Mouse (Mus musculus): Measurements from ENCODE around the gene Gm17545. TPM values are rescaled to one million over a fixed set of nuclear protein-coding genes. Genes with fewer than 3 reads are reported as not detected.

Gm17545 gene
- total and polyA plus RNA-seq, 3 experiments: not detected

GRCm38 (mm10) chr9:22494203-22494807 is 40.2 kb downstream of the Gm17545 start:
- no peaks in the 10 kb centered on the region for H3K27me3 ChIP-seq (ENCODE audit: insufficient read depth, low read length)
- DNase-seq (ENCODE audit: low spot score) (no peak), ATAC-seq (ENCODE audit: extremely low read depth, insufficient number of reproducible peaks, low FRiP score, poor library complexity, severe bottlenecking) (no peak)
- H3K36me3 ChIP-seq (replicated peaks): peaks cover 15% of the 10 kb centered on the region
- TF ChIP-seq CTCF (IDR thresholded peaks at IDR 0.05; ENCODE audit: low read depth, low read length) (no peak), GATA1 (IDR thresholded peaks at IDR 0.05; ENCODE audit: borderline replicate concordance, low read length) (no peak), POLR2AphosphoS5 (IDR thresholded peaks at IDR 0.05; ENCODE audit: insufficient replicate concordance, low read depth, low read length) (no peak), TAL1 (conservative IDR thresholded peaks at IDR 0.05; ENCODE audit: low read depth, low read length) (no peak), GATA2 (IDR thresholded peaks at IDR 0.05; ENCODE audit: borderline replicate concordance, low read depth, low read length) (no peak)
- no peaks in the 10 kb centered on the region; the same call in 1 of the 2 replicates for H3K9me3 ChIP-seq (replicated peaks)
- peaks cover 14% of the 10 kb centered on the region for H3K4me1 ChIP-seq (ENCODE audit: insufficient read depth, low read depth, low read length)
- H3K4me3 ChIP-seq (ENCODE audit: low read depth, low read length): no peak overlapping the region

- ATAC-seq (ENCODE audit: extremely low read depth, insufficient number of reproducible peaks, low FRiP score, poor library complexity, severe bottlenecking) (no peak), DNase-seq (ENCODE audit: low spot score) (no peak)
- H3K4me3 ChIP-seq (ENCODE audit: low read depth, low read length): no peak overlapping the region
- H3K9me3 ChIP-seq (replicated peaks): no peaks in the 10 kb centered on the region; the same call in 1 of the 2 replicates
- peaks cover 19% of the 10 kb centered on the region for H3K36me3 ChIP-seq (replicated peaks)
- no peaks in the 10 kb centered on the region for H3K27me3 ChIP-seq (ENCODE audit: insufficient read depth, low read length)
- no peak for TF ChIP-seq TAL1 (conservative IDR thresholded peaks at IDR 0.05; ENCODE audit: low read depth, low read length)
- TF ChIP-seq GATA1 (IDR thresholded peaks at IDR 0.05; ENCODE audit: borderline replicate concordance, low read length): no peak
- no peak for TF ChIP-seq CTCF (IDR thresholded peaks at IDR 0.05; ENCODE audit: low read depth, low read length)
- TF ChIP-seq GATA2 (IDR thresholded peaks at IDR 0.05; ENCODE audit: borderline replicate concordance, low read depth, low read length): no peak
- TF ChIP-seq POLR2AphosphoS5 (IDR thresholded peaks at IDR 0.05; ENCODE audit: insufficient replicate concordance, low read depth, low read length): no peak
- H3K4me1 ChIP-seq (ENCODE audit: insufficient read depth, low read depth, low read length): peaks cover 14% of the 10 kb centered on the region
Observed at GRCm38 (mm10) chr9:22495133-22495532, 41.0 kb downstream of the Gm17545 start.

GRCm38 (mm10) chr9:22497021-22497767 is 43.1 kb downstream of the Gm17545 start:
- H3K4me1 ChIP-seq (ENCODE audit: insufficient read depth, low read depth, low read length): peaks cover 14% of the 10 kb centered on the region
- H3K4me3 ChIP-seq (ENCODE audit: low read depth, low read length): no peak overlapping the region
- ATAC-seq (ENCODE audit: extremely low read depth, insufficient number of reproducible peaks, low FRiP score, poor library complexity, severe bottlenecking) (no peak), DNase-seq (ENCODE audit: low spot score) (no peak)
- H3K9me3 ChIP-seq (replicated peaks): no peaks in the 10 kb centered on the region; the same call in 1 of the 2 replicates
- no peaks in the 10 kb centered on the region for H3K27me3 ChIP-seq (ENCODE audit: insufficient read depth, low read length)
- TF ChIP-seq POLR2AphosphoS5 (IDR thresholded peaks at IDR 0.05; ENCODE audit: insufficient replicate concordance, low read depth, low read length) (no peak), TAL1 (conservative IDR thresholded peaks at IDR 0.05; ENCODE audit: low read depth, low read length) (no peak), CTCF (IDR thresholded peaks at IDR 0.05; ENCODE audit: low read depth, low read length) (no peak), GATA1 (IDR thresholded peaks at IDR 0.05; ENCODE audit: borderline replicate concordance, low read length) (no peak), GATA2 (IDR thresholded peaks at IDR 0.05; ENCODE audit: borderline replicate concordance, low read depth, low read length) (no peak)
- peaks cover 15% of the 10 kb centered on the region for H3K36me3 ChIP-seq (replicated peaks)

GRCm38 (mm10) chr9:22502972-22503371 is 48.9 kb downstream of the Gm17545 start:
- Histone ChIP-seq H3K4me3 (ENCODE audit: low read depth, low read length) (no peak overlapping the region), H3K27me3 (ENCODE audit: insufficient read depth, low read length) (no peaks in the 10 kb centered on the region), H3K4me1 (ENCODE audit: insufficient read depth, low read depth, low read length) (peaks cover 2% of the 10 kb centered on the region; the same call in 1 of the 2 replicates), H3K36me3 (replicated peaks) (peaks cover 22% of the 10 kb centered on the region), H3K9me3 (replicated peaks) (no peaks in the 10 kb centered on the region)
- no peak for TF ChIP-seq TAL1 (conservative IDR thresholded peaks at IDR 0.05; ENCODE audit: low read depth, low read length)
- no peak for TF ChIP-seq GATA2 (IDR thresholded peaks at IDR 0.05; ENCODE audit: borderline replicate concordance, low read depth, low read length)
- no peak for TF ChIP-seq CTCF (IDR thresholded peaks at IDR 0.05; ENCODE audit: low read depth, low read length)
- TF ChIP-seq GATA1 (IDR thresholded peaks at IDR 0.05; ENCODE audit: borderline replicate concordance, low read length): no peak
- TF ChIP-seq POLR2AphosphoS5 (IDR thresholded peaks at IDR 0.05; ENCODE audit: insufficient replicate concordance, low read depth, low read length): no peak
- ATAC-seq (ENCODE audit: extremely low read depth, insufficient number of reproducible peaks, low FRiP score, poor library complexity, severe bottlenecking): no peak
- no peak for DNase-seq (ENCODE audit: low spot score)

GRCm38 (mm10) chr9:22503581-22503980 is 49.5 kb downstream of the Gm17545 start:
- Histone ChIP-seq H3K4me3 (ENCODE audit: low read depth, low read length) (no peak overlapping the region), H3K4me1 (ENCODE audit: insufficient read depth, low read depth, low read length) (no peaks in the 10 kb centered on the region), H3K27me3 (ENCODE audit: insufficient read depth, low read length) (no peaks in the 10 kb centered on the region), H3K36me3 (replicated peaks) (peaks cover 20% of the 10 kb centered on the region), H3K9me3 (replicated peaks) (no peaks in the 10 kb centered on the region)
- TF ChIP-seq CTCF (IDR thresholded peaks at IDR 0.05; ENCODE audit: low read depth, low read length): no peak
- TF ChIP-seq GATA2 (IDR thresholded peaks at IDR 0.05; ENCODE audit: borderline replicate concordance, low read depth, low read length): no peak
- no peak for TF ChIP-seq POLR2AphosphoS5 (IDR thresholded peaks at IDR 0.05; ENCODE audit: insufficient replicate concordance, low read depth, low read length)
- TF ChIP-seq TAL1 (conservative IDR thresholded peaks at IDR 0.05; ENCODE audit: low read depth, low read length): no peak
- TF ChIP-seq GATA1 (IDR thresholded peaks at IDR 0.05; ENCODE audit: borderline replicate concordance, low read length): no peak
- ATAC-seq (ENCODE audit: extremely low read depth, insufficient number of reproducible peaks, low FRiP score, poor library complexity, severe bottlenecking) (no peak), DNase-seq (ENCODE audit: low spot score) (no peak)

- Histone ChIP-seq H3K4me3 (ENCODE audit: low read depth, low read length) (no peak overlapping the region), H3K36me3 (replicated peaks) (peaks cover 11% of the 10 kb centered on the region), H3K4me1 (ENCODE audit: insufficient read depth, low read depth, low read length) (no peaks in the 10 kb centered on the region), H3K27me3 (ENCODE audit: insufficient read depth, low read length) (no peaks in the 10 kb centered on the region), H3K9me3 (replicated peaks) (no peaks in the 10 kb centered on the region)
- no peak for DNase-seq (ENCODE audit: low spot score)
- TF ChIP-seq POLR2AphosphoS5 (IDR thresholded peaks at IDR 0.05; ENCODE audit: insufficient replicate concordance, low read depth, low read length) (no peak), GATA2 (IDR thresholded peaks at IDR 0.05; ENCODE audit: borderline replicate concordance, low read depth, low read length) (no peak), TAL1 (conservative IDR thresholded peaks at IDR 0.05; ENCODE audit: low read depth, low read length) (no peak), GATA1 (IDR thresholded peaks at IDR 0.05; ENCODE audit: borderline replicate concordance, low read length) (no peak), CTCF (IDR thresholded peaks at IDR 0.05; ENCODE audit: low read depth, low read length) (no peak)
- ATAC-seq (ENCODE audit: extremely low read depth, insufficient number of reproducible peaks, low FRiP score, poor library complexity, severe bottlenecking): 0 out of 2 replicates have a peak, but pooled peaks have one; percentile 4
Observed at GRCm38 (mm10) chr9:22505574-22505973, 51.5 kb downstream of the Gm17545 start.

Other genes with a start within 250 kb of the Gm17545 start
- gene Zfp809, start 228.6 kb upstream of the Gm17545 start, total RNA-seq (2014; fragmentation: Nextera tagmentation): 180 and 200 TPM in 2 replicates
- gene Zfp809, start 228.6 kb upstream of the Gm17545 start, total RNA-seq (2017): 54.9 and 67.1 TPM in 2 replicates
- gene Zfp809, start 228.6 kb upstream of the Gm17545 start, polyA plus RNA-seq (2012): 11.8 and 16.2 TPM in 2 replicates
- gene Zfp599, start 194.4 kb upstream of the Gm17545 start, total RNA-seq (2014; fragmentation: Nextera tagmentation): 4.4 and 4.9 TPM in 2 replicates
- 1.1 and 2.0 TPM in 2 replicates for gene Zfp599, start 194.4 kb upstream of the Gm17545 start, total RNA-seq (2017)
- gene Zfp599, start 194.4 kb upstream of the Gm17545 start, polyA plus RNA-seq (2012): 0.07 and 0.13 TPM in 2 replicates
- 17.6 and 18.4 TPM in 2 replicates for gene Zfp810, start 146.6 kb upstream of the Gm17545 start, total RNA-seq (2014; fragmentation: Nextera tagmentation)
- gene Zfp810, start 146.6 kb upstream of the Gm17545 start, total RNA-seq (2017): 12.6 and 13.2 TPM in 2 replicates
- 3.0 and 3.3 TPM in 2 replicates for gene Zfp810, start 146.6 kb upstream of the Gm17545 start, polyA plus RNA-seq (2012)
- gene Anln, start 65.1 kb upstream of the Gm17545 start, total RNA-seq (2014; fragmentation: Nextera tagmentation): 183 and 184 TPM in 2 replicates
- 62.1 and 62.4 TPM in 2 replicates for gene Anln, start 65.1 kb upstream of the Gm17545 start, total RNA-seq (2017)
- 6.8 and 8.7 TPM in 2 replicates for gene Anln, start 65.1 kb upstream of the Gm17545 start, polyA plus RNA-seq (2012)
- gene 9530077C05Rik, start 42.8 kb upstream of the Gm17545 start, total RNA-seq (2014; fragmentation: Nextera tagmentation): 5.1 and 10.3 TPM in 2 replicates
- 6.8 and 7.9 TPM in 2 replicates for gene 9530077C05Rik, start 42.8 kb upstream of the Gm17545 start, total RNA-seq (2017)
- 1.3 and 1.8 TPM in 2 replicates for gene 9530077C05Rik, start 42.8 kb upstream of the Gm17545 start, polyA plus RNA-seq (2012)
- gene Rp9, start 15.5 kb downstream of the Gm17545 start, total RNA-seq (2014; fragmentation: Nextera tagmentation): 119 and 130 TPM in 2 replicates
- gene Rp9, start 15.5 kb downstream of the Gm17545 start, total RNA-seq (2017): 100 and 113 TPM in 2 replicates
- 104 TPM in 2 replicates for gene Rp9, start 15.5 kb downstream of the Gm17545 start, polyA plus RNA-seq (2012)
- 18.5 and 26.9 TPM in 2 replicates for gene Bbs9, start 21.4 kb downstream of the Gm17545 start, total RNA-seq (2014; fragmentation: Nextera tagmentation)
- 12.8 and 18.4 TPM in 2 replicates for gene Bbs9, start 21.4 kb downstream of the Gm17545 start, total RNA-seq (2017)
- 1.1 and 3.3 TPM in 2 replicates for gene Bbs9, start 21.4 kb downstream of the Gm17545 start, polyA plus RNA-seq (2012)

All from G1E (cell line).